Mouse (Mus musculus) regulatory T cell (primary cell): ENCODE measurements around the gene Trappc4.
"Not testable (repeated sequence)": the region's sequence is repeated elsewhere in the genome, so short reads cannot be mapped to it uniquely, and the experiment has no call there.

Experiments used
- in situ Hi-C: fragments of 300-600 bp; cut with MboI, MseI; formaldehyde crosslinking; loops from one replicate; pipeline ENCODE4 v1.15.1; 2025; ENCODE audit warnings: high pct_unique_total_duplicates

Gene Trappc4

DNA sequence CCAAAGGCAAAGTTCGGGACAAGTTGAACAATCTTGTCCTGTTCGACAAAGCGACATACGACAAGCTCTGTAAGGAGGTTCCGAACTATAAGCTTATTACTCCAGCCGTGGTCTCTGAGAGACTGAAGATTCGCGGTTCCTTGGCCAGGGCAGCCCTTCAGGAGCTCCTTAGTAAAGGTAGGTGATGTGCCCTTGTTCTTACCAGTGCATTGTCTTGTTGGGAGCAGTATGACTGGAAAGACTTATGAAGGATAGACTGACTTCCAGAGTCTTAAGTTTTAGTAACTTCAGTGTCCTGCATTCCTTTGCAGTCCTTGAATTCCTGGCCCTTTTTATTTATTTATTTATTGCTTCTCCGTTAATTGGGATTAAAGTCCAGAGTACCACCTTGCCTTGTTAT is 1.3 kb upstream of the Trappc4 start:
- in situ Hi-C loops: not testable (repeated sequence)

DNA sequence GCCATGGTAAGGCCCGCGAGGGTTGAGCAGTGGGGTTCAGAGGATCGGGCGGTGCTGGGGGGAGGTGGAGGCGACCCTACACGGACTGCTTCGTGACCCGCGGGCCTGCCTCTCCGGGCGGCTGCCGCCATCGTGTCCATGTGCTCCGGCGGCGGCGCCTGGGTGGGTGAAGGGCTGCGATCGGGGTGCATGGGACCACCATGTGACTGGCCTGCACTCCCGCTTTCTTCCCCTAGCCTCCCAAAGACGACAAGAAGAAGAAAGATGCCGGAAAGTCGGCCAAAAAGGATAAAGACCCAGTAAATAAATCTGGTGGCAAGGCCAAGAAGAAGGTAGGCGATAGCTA is 325 bp upstream of the Trappc4 start:
- in situ Hi-C loops: no loop called here

DNA sequence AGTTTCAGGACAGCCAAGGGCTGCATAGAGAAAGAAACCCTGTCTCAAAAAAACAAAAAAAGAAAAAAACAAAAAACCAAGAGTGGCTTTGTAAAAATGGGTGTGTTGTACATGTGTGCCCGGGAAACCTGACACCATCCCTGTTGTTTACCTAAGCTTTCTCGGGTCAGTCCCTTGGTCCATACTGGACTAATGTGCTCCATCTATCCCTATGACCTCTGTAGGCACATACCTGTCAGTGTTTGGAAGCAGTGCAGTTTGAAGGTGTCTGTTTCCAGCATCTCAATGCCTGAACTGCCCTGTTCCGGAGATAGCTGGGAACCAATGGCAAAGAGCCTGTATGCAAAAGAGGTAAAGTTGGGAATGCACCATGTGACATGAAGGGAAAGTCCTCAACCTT is 2.4 kb downstream of the Trappc4 start:
- in situ Hi-C loops: no loop called here

DNA sequence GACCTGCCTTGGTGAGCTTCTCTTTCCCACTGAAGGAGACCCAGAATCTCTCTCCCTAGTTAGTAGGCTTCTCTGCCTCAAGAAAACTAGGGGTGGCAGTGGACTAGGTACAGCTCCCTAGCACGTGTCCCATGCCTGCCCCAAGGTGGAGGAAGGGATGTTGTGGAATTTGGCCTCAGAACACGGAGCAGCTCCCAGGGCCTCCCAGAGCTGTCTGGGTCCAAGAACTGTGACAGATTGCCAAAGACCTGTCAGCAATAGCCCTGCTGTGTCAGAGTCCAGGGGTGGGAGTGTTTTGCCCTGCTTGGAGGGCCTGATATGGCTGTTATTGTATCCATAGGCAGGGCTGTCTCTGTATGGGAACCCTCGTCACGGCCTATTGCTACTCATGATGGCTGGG is 6.3 kb downstream of the Trappc4 start:
- in situ Hi-C loops: no loop called here

DNA sequence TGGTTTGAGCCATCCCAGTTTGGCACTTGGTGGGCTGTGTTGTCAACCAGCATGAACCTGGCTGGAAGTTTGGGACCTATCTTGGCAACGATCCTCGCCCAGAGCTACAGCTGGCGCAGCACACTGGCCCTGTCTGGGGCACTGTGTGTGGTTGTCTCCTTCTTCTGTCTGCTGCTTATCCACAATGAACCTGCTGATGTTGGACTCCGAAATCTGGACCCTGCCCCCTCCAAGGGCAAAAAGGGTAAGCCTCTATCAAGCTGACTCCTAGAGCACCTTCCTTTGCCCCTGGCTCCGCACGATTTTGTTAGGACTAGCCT is 7.6 kb downstream of the Trappc4 start:
- in situ Hi-C loops: no loop called here

DNA sequence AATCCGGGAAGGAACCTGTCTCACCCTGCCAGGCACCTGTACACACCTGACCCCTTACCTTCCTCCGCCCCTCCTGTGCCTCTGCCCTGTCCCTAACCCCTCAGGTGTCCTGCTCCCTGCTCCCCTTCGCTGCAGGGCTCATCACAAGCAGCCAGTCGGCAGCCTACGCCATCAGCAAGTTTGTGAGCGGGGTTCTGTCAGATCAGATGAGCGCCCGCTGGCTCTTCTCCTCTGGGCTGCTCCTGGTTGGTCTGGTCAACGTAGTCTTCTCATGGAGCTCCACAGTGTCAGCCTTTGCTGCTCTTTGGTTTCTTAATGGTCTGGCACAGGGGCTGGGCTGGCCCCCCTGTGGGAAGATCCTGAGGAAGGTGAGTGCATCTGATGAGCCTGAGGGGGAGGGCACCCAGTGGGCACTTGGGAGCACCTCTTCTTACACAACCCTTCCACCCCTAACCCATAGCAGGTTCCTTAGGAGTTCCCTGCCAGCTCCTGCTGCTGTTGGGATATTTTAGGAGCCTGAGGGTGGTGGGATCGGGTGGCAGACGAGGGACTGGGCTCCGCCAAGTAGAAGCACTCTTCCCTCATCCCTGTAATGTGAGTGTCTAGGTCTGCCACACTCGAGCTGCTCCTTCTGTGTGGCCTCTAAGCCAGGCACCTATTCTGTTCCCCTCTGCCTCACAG is 8.1 kb downstream of the Trappc4 start:
- in situ Hi-C loops: no loop called here

DNA sequence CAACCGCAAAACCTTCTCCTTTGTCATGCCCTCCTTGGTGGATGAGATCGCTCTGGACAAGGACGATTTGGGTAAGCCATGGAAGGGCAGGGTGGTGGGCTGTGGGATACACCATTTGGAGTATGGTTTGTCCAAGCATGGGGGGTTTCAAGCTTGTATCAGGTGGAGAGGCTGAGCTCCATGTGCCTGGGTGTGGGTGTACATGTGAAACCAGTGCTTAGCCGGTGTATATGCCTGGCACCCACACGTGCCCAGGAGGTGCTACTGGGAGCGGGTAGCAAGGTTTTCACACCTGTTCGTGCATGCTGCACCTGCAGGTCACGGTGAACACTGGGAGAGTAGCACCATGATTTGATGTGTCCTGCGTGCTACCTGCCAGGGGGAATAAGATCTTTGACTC is 8.8 kb downstream of the Trappc4 start:
- in situ Hi-C loops: no loop called here

DNA sequence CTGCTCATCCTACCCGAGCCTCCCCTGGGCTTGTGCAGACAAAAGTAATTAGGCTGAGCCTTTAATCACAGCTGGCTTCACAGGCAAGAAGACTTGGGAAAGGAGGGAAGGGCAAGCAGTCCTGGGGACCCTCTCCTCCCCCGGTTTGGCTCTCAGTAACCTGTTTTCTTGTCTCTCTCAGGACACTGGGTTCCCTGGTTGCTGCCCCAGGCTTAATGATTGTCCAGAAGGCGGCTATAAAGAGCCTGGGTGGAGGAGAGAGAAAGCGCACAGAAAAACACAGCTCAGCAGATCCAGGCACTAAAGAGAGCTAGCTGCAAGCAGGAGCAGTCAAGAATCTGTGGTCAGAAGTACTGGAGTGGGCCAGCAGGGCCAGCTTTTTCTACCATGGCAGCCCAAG is 9.3 kb downstream of the Trappc4 start:
- in situ Hi-C loops: no loop called here

DNA sequence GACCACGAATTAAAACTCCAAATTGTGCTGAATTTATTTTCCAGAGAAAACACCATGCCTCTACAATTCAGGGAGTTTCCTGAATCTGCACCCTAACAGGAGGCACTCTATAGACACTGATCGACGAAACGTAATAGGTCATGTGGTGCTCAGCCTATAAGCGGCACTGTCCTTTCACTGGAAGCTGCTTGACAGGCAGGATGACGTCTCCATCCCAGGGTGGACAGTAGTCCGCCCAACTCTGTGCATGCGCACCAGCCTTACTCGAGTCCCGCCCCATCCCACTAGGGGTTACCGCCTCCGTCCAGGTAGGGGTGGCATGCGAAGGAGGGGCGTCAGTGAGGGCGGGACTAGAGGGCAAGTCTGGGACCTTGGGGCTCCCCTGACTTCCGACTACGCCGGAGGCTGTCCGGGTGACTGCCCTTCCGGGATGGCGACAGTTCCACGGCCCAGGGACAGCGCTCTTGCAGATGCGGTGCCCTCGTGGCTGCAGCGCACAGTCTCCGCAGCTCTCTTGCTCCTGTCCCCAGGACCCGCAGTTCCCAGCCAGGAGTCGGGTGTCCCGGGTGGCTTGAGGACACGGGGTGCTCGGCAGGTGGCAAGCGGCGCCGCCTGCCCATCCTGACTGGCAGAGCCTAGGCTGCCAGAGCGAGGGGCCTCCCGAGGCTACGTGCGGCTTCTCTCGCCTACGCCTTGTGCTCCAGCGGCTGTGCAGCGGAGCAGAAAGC is 10.6 kb downstream of the Trappc4 start, which contains the start of gene Slc37a4:
Gene Slc37a4 (plus strand): TSS at position 169 of the 728 bp plus-strand sequence.
- in situ Hi-C loops: no loop called here

DNA sequence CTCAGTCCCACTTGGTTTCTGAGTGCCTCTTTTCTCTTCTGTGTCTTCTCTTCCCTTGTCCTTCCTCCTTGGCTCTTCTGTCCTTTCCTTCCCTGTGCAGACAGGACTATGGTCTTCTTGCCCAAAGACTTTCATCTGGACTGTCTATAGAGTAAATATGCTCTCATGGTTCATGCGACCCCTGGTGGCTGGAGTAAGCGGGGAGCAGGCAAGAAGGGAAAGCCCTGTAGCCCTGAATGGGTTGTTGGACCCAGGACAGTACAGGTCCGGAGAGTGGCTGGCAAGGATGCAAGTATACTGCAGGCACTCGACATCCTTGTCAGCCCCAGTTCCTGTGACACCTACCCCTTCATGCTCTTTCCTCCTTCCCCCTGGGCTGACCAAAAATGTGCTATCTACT is 15.9 kb downstream of the Trappc4 start:
- in situ Hi-C loops: no loop called here

DNA sequence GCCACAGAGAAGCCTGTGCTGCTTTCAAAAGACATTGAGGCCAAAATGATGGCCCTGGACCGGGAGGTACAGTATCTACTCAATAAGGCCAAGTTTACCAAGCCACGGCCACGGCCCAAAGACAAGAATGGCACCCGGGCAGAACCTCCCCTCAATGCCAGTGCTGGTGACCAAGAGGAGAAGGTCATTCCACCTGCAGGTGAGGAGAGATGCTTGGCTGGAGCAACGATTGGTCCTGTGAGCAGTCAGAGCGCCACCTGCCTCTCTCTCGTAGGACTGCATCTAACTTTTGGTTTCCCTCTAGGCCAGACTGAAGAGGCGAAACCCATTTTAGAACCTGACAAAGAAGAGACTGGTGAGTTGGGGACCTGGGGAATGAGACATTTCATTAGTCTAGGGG is 18.1 kb downstream of the Trappc4 start:
- in situ Hi-C loops: no loop called here

DNA sequence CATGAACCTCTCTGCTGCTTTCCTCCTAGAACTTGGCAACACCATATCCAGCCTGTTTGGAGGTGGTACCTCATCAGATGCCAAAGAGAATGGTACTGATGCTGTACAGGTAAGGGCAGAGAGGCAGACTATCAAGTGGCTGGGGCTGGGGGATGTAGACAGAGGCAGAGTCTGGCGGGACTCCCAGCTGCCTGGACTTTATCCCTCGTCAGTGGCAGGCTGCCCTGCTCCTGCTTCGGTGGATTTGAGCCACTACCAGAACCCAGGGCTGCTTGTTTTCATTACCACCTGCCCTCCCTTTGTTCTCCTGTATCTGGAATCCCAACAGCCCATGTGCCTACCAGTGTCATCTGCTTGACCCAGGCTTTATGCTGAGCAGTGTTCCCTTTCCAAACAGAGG is 20.2 kb downstream of the Trappc4 start:
- in situ Hi-C loops: no loop called here

DNA sequence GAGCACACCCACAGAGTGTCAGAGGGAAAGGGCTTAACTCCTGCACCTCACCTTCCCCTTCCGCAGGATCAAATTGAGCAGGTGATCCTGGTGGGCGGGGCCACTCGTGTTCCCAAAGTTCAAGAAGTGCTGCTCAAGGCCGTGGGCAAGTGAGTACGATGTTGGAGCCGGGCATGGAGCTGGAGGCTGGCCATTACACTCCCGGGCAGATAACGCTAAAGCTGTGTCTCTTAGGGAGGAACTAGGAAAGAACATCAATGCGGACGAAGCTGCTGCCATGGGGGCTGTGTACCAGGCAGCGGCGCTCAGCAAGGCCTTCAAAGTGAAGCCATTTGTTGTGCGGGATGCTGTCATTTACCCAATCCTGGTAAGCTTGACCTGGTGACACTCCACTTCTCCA is 22.8 kb downstream of the Trappc4 start:
- in situ Hi-C loops: loop anchor here (5.0 kb wide), 1 partner anchor 47 kb away; no protein-coding TSS in a partner anchor

DNA sequence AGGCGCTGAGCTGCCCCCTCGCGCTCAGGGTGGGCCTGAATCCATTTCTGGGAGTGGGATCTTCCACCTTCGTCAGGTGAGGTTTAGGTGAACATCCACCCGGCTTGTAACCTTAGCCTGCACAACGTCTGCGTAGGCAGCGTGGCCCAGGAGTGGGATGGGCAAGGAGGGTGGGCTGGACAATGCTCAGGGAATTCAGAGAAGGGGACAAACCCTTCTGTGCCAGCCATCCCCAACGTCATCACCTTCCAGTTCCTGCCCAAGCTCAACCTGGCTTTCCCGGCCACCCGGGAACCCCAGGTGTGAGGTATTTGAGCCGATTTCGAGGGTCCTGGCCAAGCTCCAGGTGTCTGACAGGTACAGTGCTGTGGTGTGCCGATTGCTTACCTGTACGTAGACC is 27.5 kb downstream of the Trappc4 start:
- in situ Hi-C loops: loop anchor here (5.0 kb wide), 1 partner anchor 43 kb away; no protein-coding TSS in a partner anchor

DNA sequence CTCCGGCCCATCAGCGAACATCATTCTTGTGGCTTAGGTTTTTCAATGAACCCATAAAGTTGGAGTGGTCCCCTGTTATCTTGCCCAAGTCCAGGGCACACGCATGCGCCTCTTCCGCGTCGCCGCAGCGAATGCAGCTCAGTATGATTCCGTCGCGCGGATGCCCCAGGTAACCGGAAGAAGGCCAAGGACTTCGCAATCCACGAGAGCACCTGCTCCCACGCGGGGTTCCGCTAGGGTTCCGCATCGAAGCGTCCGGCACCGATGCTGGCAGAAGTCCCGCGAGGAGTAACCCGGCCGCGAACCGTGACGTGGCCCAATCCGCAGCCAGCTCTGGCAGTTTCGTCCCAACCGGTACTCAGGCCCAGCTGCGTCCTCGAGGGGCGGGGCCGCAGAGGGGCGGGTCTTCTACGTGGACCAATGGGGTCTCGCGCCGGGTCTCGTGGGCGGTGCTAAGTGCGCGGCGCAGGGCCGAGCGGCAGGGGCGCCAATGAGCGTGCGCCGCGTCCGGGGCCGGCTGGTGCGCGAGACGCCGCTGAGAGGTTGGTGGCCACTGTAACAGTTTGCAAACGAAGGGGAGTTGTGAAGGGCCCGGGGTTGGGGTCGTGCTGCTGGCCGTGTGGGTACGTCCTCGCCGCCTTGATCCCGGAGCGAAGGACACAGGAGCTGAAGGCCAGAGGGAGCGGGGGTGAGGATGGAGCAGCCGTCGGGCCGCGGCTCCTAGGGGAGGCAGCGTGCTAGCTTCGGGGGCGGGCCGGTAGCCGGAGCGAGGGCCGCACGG is 28.2 kb downstream of the Trappc4 start, which contains the start of gene Hyou1:
Gene Hyou1 (plus strand): TSS at position 437 of the 781 bp plus-strand sequence.
- in situ Hi-C loops: no loop called here

DNA sequence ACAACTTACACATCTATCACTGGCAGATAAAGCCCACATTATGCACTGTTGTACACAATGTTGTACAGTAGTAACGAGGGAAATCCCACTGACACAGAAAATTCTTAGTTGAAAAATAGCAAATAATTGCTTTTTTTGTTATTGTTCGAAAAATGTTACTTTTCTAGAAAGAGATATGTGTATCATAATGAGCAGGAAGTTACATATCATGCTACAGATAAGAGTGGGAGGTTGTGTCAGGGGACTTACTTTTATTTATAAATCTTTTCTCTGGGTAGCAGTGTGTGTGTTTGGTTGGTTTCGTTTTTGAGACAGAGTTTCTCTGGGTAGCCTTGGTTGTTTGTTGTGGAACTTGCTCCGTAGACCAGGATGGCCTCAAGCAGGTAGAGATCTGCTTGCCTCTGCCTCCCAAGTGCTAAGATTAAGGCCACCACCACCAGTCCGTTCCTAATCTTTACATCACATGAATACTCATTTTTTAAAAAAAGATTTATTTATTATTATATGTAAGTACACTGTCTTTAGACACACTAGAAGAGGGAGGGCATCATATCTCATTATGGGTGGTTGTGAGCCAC is 29.2 kb downstream of the Trappc4 start:
- in situ Hi-C loops: no loop called here

DNA sequence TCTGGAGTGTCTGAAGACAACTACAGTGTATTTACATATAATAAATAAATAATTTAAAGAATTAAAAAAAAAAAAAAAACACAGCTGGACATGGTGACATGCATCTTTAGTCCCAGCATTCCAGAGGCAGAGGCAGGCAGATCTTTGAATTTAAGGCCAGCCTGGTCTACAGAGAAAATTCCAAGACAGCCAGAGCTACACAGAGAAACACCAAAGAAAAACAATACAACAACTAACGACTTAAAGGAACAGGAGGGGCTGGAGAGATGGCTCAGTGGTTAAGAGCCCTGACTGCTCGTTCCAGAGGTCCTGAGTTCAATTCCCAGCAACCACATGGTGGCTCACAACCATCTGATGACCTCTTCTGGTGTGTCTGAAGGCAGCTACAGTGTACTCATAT is 30.1 kb downstream of the Trappc4 start:
- in situ Hi-C loops: not testable (repeated sequence)

DNA sequence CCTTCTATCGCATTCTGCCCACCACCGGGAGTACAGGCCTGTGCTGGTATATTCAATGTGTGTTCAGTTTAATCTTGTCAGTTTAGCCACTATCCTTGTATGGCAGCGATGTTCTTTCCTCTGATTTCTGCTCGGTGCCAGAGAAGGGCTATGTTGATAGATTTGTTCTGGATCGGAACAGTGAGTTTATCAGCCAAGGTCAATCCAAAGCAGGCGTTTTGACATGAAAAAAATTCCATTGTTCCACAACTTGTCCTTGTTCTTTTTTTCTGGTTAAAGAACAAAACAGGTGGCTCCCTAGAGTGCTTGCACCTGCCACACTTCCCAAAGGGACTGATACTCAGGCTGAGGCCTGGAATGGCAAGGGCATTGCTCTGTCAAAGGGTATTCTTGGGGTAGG is 31.3 kb downstream of the Trappc4 start:
- in situ Hi-C loops: no loop called here

DNA sequence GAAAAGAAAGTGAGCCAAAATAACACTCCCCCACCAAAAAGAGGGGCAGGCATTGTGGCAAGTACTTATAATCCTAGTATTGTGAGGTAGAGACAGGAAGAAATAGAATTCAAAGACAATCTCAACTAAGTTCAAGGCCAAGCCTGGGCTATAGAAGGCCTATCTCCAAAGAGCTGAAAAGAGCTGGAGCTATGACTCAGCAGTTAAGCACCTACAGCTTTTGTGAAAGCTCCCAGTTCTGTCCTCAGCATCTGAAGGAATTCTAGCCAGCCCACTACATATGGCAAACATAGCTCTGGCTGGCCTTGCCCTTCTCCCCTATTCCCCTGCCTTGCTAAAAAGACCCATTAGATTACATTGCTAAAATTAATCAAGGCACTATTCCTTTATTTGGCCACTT is 34.0 kb downstream of the Trappc4 start:
- in situ Hi-C loops: no loop called here

DNA sequence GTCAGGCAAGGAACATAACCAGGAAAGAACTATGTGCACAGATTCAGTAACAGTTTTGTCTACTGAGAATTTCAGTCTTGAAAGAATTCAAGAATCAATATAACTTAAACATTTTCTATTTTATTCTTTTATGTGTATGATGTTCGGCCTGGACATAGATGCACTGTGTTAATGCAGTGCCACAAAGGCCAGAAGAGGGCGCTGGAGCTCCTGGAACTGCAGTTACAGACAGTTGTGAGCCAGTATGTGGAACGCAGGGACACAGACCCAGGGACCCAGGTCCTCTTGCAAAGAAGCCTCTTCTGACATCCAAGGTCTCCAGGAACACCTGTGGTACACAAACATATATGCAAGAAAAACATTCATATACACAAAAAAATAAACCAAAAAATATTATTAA is 42.9 kb downstream of the Trappc4 start:
- in situ Hi-C loops: no loop called here

DNA sequence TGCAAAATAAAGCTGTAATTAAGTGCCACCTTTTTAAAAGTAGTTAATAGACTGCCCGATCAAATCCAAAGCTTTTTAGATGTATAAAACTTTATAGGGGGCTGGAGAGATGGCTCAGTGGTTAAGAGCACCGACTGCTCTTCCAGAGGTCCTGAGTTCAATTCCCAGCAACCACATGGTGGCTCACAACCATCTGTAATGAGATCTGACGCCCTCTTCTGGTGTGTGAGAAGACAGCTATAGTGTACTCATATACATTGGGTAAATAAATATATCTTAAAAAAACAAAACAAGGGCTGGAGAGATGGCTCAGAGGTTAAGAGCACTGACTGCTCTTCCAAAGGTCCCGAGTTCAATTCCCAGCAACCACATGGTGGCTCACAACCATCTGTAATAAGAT is 45.5 kb downstream of the Trappc4 start:
- in situ Hi-C loops: not testable (repeated sequence)

DNA sequence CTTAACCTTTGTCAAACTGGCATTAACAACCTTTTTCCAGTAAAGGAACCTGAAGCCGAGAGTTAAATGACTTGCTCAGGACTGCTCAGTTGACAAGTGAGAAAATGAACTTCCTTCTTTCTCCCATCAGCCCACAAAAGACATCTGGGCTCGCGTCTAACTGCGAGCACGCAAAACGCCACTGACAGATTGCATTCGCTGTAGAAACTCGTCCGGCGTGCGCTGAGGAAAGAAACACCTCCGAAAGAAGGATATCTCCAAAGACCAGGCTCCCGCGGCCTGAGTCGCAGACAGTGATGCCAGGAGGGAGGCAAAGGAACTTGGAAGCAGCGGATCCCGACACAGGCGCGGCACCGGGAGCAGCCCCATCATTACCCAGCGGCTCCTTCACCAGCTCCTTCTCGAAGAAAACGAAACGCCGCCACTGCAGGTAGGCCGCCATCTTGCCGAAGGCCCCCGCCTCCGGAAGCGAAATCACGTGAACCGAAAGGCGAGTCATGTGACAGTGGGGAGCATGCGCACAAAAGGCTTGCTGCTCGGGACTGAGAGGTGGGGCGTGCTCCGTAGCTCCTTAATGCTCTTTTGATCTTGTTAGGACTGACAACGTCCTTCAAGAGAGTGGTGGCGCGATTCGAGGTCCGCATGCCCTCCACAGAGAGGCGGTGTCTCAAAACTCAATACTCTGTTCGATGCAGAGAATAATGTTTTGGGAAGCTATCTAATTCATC is 46.0 kb downstream of the Trappc4 start, which contains the start of gene Vps11:
Gene Vps11 (minus strand): TSS at position 481 of the 728 bp plus-strand sequence.
- in situ Hi-C loops: no loop called here
